Mouse (Mus musculus): ENCODE data around the gene Abcb8.

DNA sequence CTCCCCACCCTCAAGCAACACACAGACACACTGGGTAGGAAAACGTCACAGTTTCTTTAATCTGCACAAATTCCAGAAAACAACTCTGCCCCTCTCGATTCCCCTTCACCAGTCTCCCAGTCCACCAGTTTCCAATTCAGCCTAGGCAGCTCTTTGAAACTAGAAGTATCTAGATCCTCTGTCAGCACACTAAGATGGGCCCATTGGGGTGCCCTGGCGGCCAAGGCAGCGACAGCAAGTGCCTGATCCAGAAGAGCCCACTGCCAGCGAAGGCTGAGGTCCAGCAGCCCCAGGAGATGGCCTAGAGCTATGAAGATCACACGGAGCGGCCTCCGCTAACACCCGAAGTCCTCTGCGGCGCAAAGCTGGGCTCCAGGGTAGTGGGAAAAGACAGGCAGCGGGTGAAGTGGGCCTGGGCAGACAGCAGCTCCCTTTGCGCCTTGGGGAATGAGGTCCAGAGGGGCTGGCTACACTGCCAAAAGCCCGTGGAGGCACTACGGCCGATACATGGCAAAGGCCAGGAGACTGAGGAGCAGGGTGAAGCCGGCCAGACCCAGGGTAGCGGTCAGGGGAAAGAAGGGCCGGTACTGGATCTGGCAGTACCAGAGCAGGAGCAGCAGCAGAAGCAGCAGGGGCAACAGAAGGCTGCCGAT lies 52.1 kb downstream of the Abcb8 start:
- no peak for TF ChIP-seq CHD2 (IDR thresholded peaks at IDR 0.05; ENCODE audit: low read depth, low read length)
- no peak for TF ChIP-seq ZC3H11A (IDR thresholded peaks at IDR 0.05; ENCODE audit: borderline replicate concordance, low read depth, low read length)
- TF ChIP-seq HCFC1 (IDR thresholded peaks at IDR 0.05; ENCODE audit: borderline replicate concordance, insufficient read depth, low read length) = no peak

Data from ES-E14 (cell line).